Mouse (Mus musculus) heart, embryonic 14.5 days (tissue): ENCODE results near the gene Nme6. TPM values are rescaled to one million over a fixed set of nuclear protein-coding genes. Genes with fewer than 3 reads are reported as not detected.

ENCODE experiments used
- ATAC-seq: fragments of 200-750 bp; cut with Nextera tagmentation; 2 replicates; pipeline ENCODE4 v1.8.0; 2017; ENCODE audit warnings: low read depth, moderate TSS enrichment; ENCODE audit not compliant: insufficient number of reproducible peaks, insufficient read depth, low FRiP score
- H3K27ac ChIP-seq, 2 experiments: fragments of 200-500 bp in 1 of 2; fragments of 300-500 bp in 1 of 2; sonication (generic) in 1 of 2; replicated peaks in 1 of 2; 2 replicates each; pipeline ENCODE4 v1.5.1; 2012 to 2014; ENCODE audit warnings: low read depth in 2 of 2, low read length in 2 of 2, control low read depth in 1 of 2, mild to moderate bottlenecking in 1 of 2, mixed read lengths in 1 of 2; ENCODE audit not compliant: control insufficient read depth in 1 of 2, insufficient read depth in 1 of 2
- H3K27me3 ChIP-seq: fragments of 300-500 bp; sonication (generic); 2 replicates; pipeline ENCODE4 v1.6.1; 2014; ENCODE audit warnings: mild to moderate bottlenecking, low read length, control low read depth; ENCODE audit not compliant: control insufficient read depth, insufficient read depth
- H3K36me3 ChIP-seq: fragments of 300-500 bp; sonication (generic); 2 replicates; pipeline ENCODE4 v1.6.1; 2014; ENCODE audit warnings: mild to moderate bottlenecking, control low read depth, low read length, mixed read lengths; ENCODE audit not compliant: control insufficient read depth, insufficient read depth
- H3K4me1 ChIP-seq, 2 experiments: fragments of 200-500 bp in 1 of 2; fragments of 300-500 bp in 1 of 2; sonication (generic) in 1 of 2; 2 replicates each; pipeline ENCODE4 v1.6.1; 2012 to 2014; ENCODE audit warnings: low read length in 2 of 2, control low read depth in 1 of 2, mixed read lengths in 1 of 2; ENCODE audit not compliant: control insufficient read depth in 2 of 2, insufficient read depth in 2 of 2
- H3K4me2 ChIP-seq: fragments of 300-500 bp; sonication (generic); 2 replicates; pipeline ENCODE4 v1.6.1; 2014; ENCODE audit warnings: mild to moderate bottlenecking, low read length
- H3K4me3 ChIP-seq, 2 experiments: fragments of 200-500 bp in 1 of 2; fragments of 300-500 bp in 1 of 2; sonication (generic) in 1 of 2; 2 replicates each; pipeline ENCODE4 v1.5.1; 2012 to 2014; ENCODE audit warnings: low read length in 2 of 2, mild to moderate bottlenecking in 2 of 2, control low read depth in 1 of 2, low read depth in 1 of 2, moderate library complexity in 1 of 2; ENCODE audit not compliant: control insufficient read depth in 1 of 2, insufficient read depth in 1 of 2
- H3K9ac ChIP-seq: fragments of 300-500 bp; sonication (generic); 2 replicates; pipeline ENCODE4 v1.6.1; 2014; ENCODE audit warnings: mild to moderate bottlenecking, low read length
- H3K9me3 ChIP-seq: fragments of 300-500 bp; sonication (generic); 2 replicates; pipeline ENCODE4 v1.6.1; 2016; ENCODE audit warnings: low read length, control low read depth; ENCODE audit not compliant: control insufficient read depth
- WGBS: fragments of 180-500 bp; shearing (Covaris S2); extraction: QIAGEN DNeasy Blood & Tissue Kit; methylation state at CpG from one replicate; pipeline ENCODE4 v1.1.7; 2014; 5-methylcytosine and 5-hydroxymethylcytosine counted together
- microRNA-seq: library from miRNA; unstranded; fragments of <30 nt; microRNA quantifications from one replicate; pipeline ENCODE4, GENCODE M21; 2016
- polyA plus RNA-seq: library from polyadenylated mRNA; unstranded; fragments of >200 nt; fragmentation: Nextera tagmentation; extraction: Ambion mirVana; gene quantifications from 2 replicates; pipeline ENCODE4 v1.2.1, GENCODE M21; 2014

The Nme6 gene
- polyA plus RNA-seq, 1 experiment from 2014 or later, result 62.3 TPM

DNA sequence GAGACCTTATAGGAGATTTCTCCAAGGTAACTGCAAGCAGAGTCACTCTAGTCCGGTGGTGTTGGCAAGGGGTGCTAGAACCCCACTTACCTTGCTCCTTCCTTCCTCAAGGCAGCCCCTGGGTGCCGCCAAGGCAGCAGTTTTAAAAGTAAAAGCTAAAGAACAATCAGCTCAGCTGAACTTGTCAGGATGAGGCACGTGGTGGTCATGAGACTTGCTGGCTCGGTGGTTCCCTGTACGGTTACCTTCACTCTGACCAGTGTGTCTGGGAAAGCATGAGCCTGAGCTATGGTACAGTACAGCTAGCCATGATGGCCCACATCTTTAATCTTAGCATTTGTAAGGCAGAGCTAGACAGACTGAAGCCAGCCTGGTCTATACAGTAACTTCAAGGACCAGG lies 54.8 kb downstream of the Nme6 start:
- Histone ChIP-seq H3K4me3 (no peak overlapping the region), H3K36me3 (peaks cover 100% of the 10 kb centered on the region), H3K4me1 (peaks cover 0 to 8% of the 10 kb centered on the region in 2 experiments; a peak in 2 of 4 replicates), H3K27me3 (no peaks in the 10 kb centered on the region), H3K4me2 (no peak overlapping the region), H3K27ac (no peak overlapping the region), H3K9ac (no peak overlapping the region), H3K9me3 (no peaks in the 10 kb centered on the region)
- ATAC-seq, result no peak
- 92% methylated on average over 5 of the region's 5 CpGs for WGBS

DNA sequence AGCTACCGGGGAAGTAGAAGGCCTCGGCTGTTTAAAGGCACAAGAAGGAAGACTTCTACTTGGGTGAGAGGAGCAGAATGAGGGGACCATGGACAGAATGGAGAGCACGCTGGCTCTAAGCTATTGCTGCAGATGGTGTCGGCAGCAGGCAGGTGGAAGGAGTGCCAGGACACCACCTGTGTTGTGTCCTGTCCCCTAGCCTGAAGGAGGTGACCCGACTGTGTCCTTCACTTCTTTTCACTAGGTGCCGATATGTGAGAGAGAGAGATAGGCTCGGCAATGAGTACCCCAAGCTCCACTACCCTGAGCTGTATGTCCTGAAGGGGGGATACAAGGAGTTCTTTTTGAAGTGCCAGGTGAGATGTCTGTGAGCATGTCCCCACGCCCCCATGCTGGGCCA lies 59.0 kb downstream of the Nme6 start:
- Histone ChIP-seq H3K9ac (no peak overlapping the region), H3K27me3 (no peaks in the 10 kb centered on the region), H3K4me3 (no peak overlapping the region), H3K36me3 (peaks cover 80% of the 10 kb centered on the region), H3K9me3 (no peaks in the 10 kb centered on the region), H3K4me2 (no peak overlapping the region), H3K4me1 (peaks cover 2 to 6% of the 10 kb centered on the region in 2 experiments; a peak in 3 of 4 replicates), H3K27ac (no peak overlapping the region)
- 82% methylated on average over 8 of the region's 8 CpGs for WGBS
- ATAC-seq, result no peak

Small RNAs within 50 kb of the gene (microRNA-seq; reads per million reads assigned to microRNA genes)
- not detected for gene Mir7089

Other genes starting within 250 kb of the Nme6 start
- gene Fbxw24, start 206.7 kb upstream of the Nme6 start, polyA plus RNA-seq, result not detected in 2 replicates
- not detected in 2 replicates for gene Fbxw25, start 168.1 kb upstream of the Nme6 start, polyA plus RNA-seq
- not detected in 2 replicates for gene Fbxw18, start 130.0 kb upstream of the Nme6 start, polyA plus RNA-seq
- gene Fbxw26, start 86.7 kb upstream of the Nme6 start, polyA plus RNA-seq, result not detected in 2 replicates
- gene Fbxw27, start 42.1 kb upstream of the Nme6 start, polyA plus RNA-seq, result not detected in 2 replicates
- gene Spink8, start 20.5 kb upstream of the Nme6 start, polyA plus RNA-seq, result not detected in 2 replicates
- gene Camp, start 16.9 kb downstream of the Nme6 start, polyA plus RNA-seq, result 2.4 TPM in 1 of 2 replicates, not detected in the other
- 14.9 and 16.4 TPM in 2 replicates for gene Cdc25a, start 42.8 kb downstream of the Nme6 start, polyA plus RNA-seq
- gene Map4, start 98.7 kb downstream of the Nme6 start, polyA plus RNA-seq, result 79.9 and 84.2 TPM in 2 replicates